Mouse (Mus musculus): Measurements from ENCODE around the gene Ppox. TPM values are rescaled to one million over a fixed set of nuclear protein-coding genes. Genes with fewer than 3 reads are reported as not detected.

The Ppox gene
- 31.9 and 36.7 TPM in 2 replicates for polyA plus RNA-seq (2012; rRNA removed)

GRCm38 (mm10) chr1:171280916-171281527 is at the start of gene Ppox:
Gene Ppox (minus strand): TSS chr1:171281186.

DNA sequence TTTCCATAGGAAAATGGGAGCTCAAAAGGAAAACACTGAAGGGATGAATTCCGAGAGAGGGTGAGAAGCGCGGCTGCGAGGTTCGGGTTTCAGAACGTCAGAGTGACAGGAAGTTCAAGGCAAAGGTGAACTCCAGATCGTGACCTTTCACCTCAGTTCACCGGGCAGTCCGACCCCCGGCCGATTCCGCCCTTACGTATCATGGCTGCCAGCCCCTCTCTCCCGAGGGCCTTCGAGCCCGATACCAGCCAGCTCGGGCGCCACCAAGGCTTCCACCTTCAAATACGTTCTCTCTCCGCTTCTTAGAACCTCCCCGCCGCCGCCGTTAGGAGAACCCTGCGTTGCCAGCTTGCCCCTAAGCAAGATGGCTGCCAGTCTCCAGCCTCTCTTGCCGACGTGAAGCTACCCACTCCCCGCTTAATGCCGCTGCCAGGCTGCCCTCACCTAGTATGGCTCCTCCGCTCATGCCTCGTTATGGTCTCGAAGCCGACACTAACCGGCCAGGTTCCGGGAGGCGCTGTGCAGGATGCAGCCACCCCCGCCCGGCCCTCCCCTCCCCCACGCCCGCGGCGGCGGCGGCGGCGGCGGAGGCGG is 48.0 kb upstream of the Ppox start, which contains the start of gene Dedd:
Gene Dedd, plus strand, starts transcription at position 307 of the 594 bp plus-strand sequence.

GRCm38 (mm10) chr1:171294298-171295062 is 13.5 kb upstream of the Ppox start, which contains the start of gene Ufc1:
Gene Ufc1 (minus strand): TSS chr1:171295024.

GRCm38 (mm10) chr1:171287136-171288081 is 6.4 kb upstream of the Ppox start, which contains the start of gene Usp21:
Gene Usp21 (minus strand): TSS chr1:171287991.

GRCm38 (mm10) chr1:171269848-171270572 is 11.0 kb downstream of the Ppox start, which contains the start of gene B4galt3:
Gene B4galt3 (plus strand): TSS chr1:171270328.

DNA sequence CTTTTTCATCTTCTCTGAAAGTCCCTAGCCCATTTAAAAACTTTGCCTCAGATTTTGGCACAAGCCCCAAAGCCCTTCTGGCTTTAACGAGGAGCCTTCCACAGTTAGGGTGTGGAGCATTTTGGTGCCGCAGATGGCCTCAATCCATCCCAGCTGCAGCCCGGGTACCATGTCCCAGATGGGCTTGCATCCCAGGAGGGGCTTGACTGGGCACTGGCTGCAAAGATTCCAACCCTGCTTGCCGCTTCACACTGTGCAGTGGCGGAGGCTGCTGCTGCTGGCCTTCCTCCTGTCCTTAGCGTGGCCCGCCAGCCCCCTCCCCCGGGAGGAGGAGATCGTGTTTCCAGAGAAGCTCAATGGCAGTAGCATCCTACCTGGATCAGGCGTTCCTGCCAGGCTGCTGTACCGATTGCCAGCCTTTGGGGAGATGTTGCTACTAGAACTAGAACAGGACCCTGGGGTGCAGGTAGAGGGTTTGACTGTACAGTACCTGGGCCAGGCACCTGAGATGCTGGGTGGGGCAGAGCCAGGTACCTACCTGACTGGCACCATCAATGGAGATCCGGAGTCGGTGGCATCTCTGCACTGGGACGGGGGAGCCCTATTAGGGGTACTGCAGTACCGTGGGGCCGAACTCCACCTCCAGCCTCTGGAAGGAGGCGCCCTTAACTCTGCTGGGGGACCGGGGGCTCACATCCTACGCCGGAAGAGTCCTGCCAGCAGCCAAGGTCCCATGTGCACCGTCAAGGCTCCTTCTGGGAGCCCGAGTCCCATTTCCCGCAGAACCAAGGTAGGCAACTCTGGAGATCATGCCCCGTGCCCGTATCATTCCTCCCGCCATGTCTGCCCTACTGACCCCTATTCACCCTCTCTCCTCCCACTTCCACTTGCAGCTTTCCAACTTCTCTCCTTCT is 30.0 kb downstream of the Ppox start, which contains the start of gene Ndufs2:
Gene Ndufs2, minus strand, starts transcription at position 709 of the 914 bp plus-strand sequence.

GRCm38 (mm10) chr1:171249913-171250600 is 30.9 kb downstream of the Ppox start, which contains the start of gene Adamts4:
Gene Adamts4 (plus strand): TSS chr1:171250421.

GRCm38 (mm10) chr1:171234126-171234525 is 46.9 kb downstream of the Ppox start, which contains the start of gene Fcer1g:
Gene Fcer1g (minus strand): TSS chr1:171234365.

Other genes starting within 250 kb of the Ppox start
- gene Fcgr3, start 216.3 kb downstream of the Ppox start, polyA plus RNA-seq (2012; rRNA removed), result 7.1 and 7.7 TPM in 2 replicates
- gene Cfap126, start 167.3 kb downstream of the Ppox start, polyA plus RNA-seq (2012; rRNA removed), result 1.2 and 1.7 TPM in 2 replicates
- gene Sdhc, start 130.6 kb downstream of the Ppox start, polyA plus RNA-seq (2012; rRNA removed), result 205 and 248 TPM in 2 replicates
- 0.91 and 1.0 TPM in 2 replicates for gene Mpz, start 130.5 kb downstream of the Ppox start, polyA plus RNA-seq (2012; rRNA removed)
- 42.0 and 71.2 TPM in 2 replicates for gene Pcp4l1, start 84.9 kb downstream of the Ppox start, polyA plus RNA-seq (2012; rRNA removed)
- 2.3 and 2.4 TPM in 2 replicates for gene Nr1i3, start 67.2 kb downstream of the Ppox start, polyA plus RNA-seq (2012; rRNA removed)
- gene Tomm40l, start 58.7 kb downstream of the Ppox start, polyA plus RNA-seq (2012; rRNA removed), result 35.4 and 39.0 TPM in 2 replicates
- gene Apoa2, start 56.1 kb downstream of the Ppox start, polyA plus RNA-seq (2012; rRNA removed), result 0.64 and 3.6 TPM in 2 replicates
- 34.3 and 37.0 TPM in 2 replicates for gene Fcer1g, start 46.8 kb downstream of the Ppox start, polyA plus RNA-seq (2012; rRNA removed)
- 4.7 TPM in 2 replicates for gene Adamts4, start 30.8 kb downstream of the Ppox start, polyA plus RNA-seq (2012; rRNA removed)
- 134 and 158 TPM in 2 replicates for gene Ndufs2, start 29.8 kb downstream of the Ppox start, polyA plus RNA-seq (2012; rRNA removed)
- gene B4galt3, start 10.9 kb downstream of the Ppox start, polyA plus RNA-seq (2012; rRNA removed), result 75.9 and 85.5 TPM in 2 replicates
- gene Usp21, start 6.8 kb upstream of the Ppox start, polyA plus RNA-seq (2012; rRNA removed), result 41.4 and 43.3 TPM in 2 replicates
- 23.2 and 26.3 TPM in 2 replicates for gene Ufc1, start 13.8 kb upstream of the Ppox start, polyA plus RNA-seq (2012; rRNA removed)
- gene Dedd, start 48.0 kb upstream of the Ppox start, polyA plus RNA-seq (2012; rRNA removed), result 49.2 and 53.1 TPM in 2 replicates
- 62.5 and 68.1 TPM in 2 replicates for gene Nit1, start 64.5 kb upstream of the Ppox start, polyA plus RNA-seq (2012; rRNA removed)
- gene Pfdn2, start 64.5 kb upstream of the Ppox start, polyA plus RNA-seq (2012; rRNA removed), result 2.3 and 5.7 TPM in 2 replicates
- gene Klhdc9, start 79.6 kb upstream of the Ppox start, polyA plus RNA-seq (2012; rRNA removed), result 1.0 and 2.1 TPM in 2 replicates
- gene Nectin4, start 88.9 kb upstream of the Ppox start, polyA plus RNA-seq (2012; rRNA removed), result 2.6 and 3.2 TPM in 2 replicates
- gene Arhgap30, start 107.8 kb upstream of the Ppox start, polyA plus RNA-seq (2012; rRNA removed), result 3.7 and 4.7 TPM in 2 replicates
- 85.2 and 90.3 TPM in 2 replicates for gene Usf1, start 130.1 kb upstream of the Ppox start, polyA plus RNA-seq (2012; rRNA removed)
- gene Tstd1, start 137.7 kb upstream of the Ppox start, polyA plus RNA-seq (2012; rRNA removed), result 463 and 469 TPM in 2 replicates
- gene F11r, start 156.3 kb upstream of the Ppox start, polyA plus RNA-seq (2012; rRNA removed), result 108 and 134 TPM in 2 replicates
- 5.3 and 5.4 TPM in 2 replicates for gene Alyref2, start 222.3 kb upstream of the Ppox start, polyA plus RNA-seq (2012; rRNA removed)